Mouse (Mus musculus): ENCODE measurements around the gene Olfr1537. TPM values are rescaled to one million over a fixed set of nuclear protein-coding genes. Genes with fewer than 3 reads are reported as not detected.

Gene Olfr1537
- not detected for polyA plus RNA-seq (2017; shearing (Covaris generic))

DNA sequence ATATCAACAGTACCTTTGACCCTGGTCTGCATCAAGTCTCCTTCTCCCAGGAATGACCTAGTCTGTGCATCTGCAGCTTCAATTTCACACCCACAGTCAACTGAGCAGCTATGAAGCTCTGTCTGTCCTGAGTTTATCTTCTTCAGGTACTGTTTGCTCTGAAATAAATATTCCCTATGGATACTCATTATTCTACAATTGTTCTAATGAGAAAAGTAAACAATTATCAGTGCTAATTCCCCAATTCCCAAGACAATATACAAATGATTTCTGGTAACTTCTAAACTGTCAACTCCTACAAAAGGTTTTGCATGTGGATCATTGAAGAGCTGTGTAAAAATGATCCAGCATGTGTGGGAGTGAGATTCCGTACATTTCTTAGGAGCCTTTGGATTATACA is at the start of gene Olfr1537:
Gene Olfr1537 (minus strand): TSS at position 101 of the 400 bp plus-strand sequence.
- ATAC-seq, result no peak

DNA sequence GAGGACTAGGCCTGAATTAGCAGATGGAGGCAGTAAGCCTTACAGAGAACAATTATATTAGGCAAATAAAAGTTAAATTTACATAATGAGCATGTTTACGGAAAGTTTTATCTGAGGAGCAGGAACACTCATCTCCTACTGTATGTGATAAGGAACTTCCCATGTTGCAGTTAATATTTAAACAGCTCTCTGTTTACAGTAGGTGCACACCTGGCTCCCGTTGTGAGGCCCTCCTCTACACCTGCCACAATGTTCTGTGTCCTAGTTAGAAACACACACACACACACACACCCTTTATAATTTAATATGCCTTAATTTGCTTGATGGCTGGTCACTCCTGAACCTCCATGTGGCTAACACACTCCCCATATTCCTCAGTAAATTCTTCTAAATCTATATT is 37.3 kb upstream of the Olfr1537 start:
- no peak for ATAC-seq

- no peak for ATAC-seq
Observed at GRCm38 (mm10) chr9:39276718-39277117, 26.9 kb upstream of the Olfr1537 start, which contains the start of gene Olfr945. Gene Olfr945, minus strand, starts transcription at chr9:39276818.

DNA sequence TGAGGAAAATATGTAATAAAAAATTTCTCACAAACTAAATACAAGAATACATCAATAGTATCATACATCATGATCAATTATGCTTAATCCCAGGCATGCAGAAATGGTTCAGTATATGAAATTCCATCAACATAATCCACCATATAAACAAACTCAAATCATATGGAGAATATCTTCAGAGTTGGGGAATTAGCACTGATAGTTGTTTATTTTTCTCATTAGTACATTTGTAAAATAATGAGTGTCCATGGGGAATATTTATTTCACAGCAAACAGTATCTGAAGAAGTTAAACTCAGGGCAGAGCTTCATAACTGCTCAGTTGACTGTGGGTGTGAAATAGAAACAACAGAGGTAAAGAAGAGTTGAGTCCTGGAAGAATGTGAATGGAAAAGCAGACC is 48.2 kb downstream of the Olfr1537 start, which contains the start of gene Olfr944:
Gene Olfr944 (plus strand): TSS at position 301 of the 400 bp plus-strand sequence.
- ATAC-seq, result no peak

Other genes with a start within 250 kb of the Olfr1537 start
- gene Olfr146, start 226.6 kb downstream of the Olfr1537 start, polyA plus RNA-seq (2017; shearing (Covaris generic)), result not detected
- gene Olfr937, start 185.0 kb downstream of the Olfr1537 start, polyA plus RNA-seq (2017; shearing (Covaris generic)), result not detected
- gene Olfr938, start 171.1 kb downstream of the Olfr1537 start, polyA plus RNA-seq (2017; shearing (Covaris generic)), result not detected
- gene Olfr27, start 121.9 kb downstream of the Olfr1537 start, polyA plus RNA-seq (2017; shearing (Covaris generic)), result not detected
- not detected for gene Olfr943, start 83.7 kb downstream of the Olfr1537 start, polyA plus RNA-seq (2017; shearing (Covaris generic))
- not detected for gene Olfr944, start 48.1 kb downstream of the Olfr1537 start, polyA plus RNA-seq (2017; shearing (Covaris generic))
- gene Olfr945, start 26.8 kb upstream of the Olfr1537 start, polyA plus RNA-seq (2017; shearing (Covaris generic)), result not detected
- gene Olfr948, start 76.1 kb upstream of the Olfr1537 start, polyA plus RNA-seq (2017; shearing (Covaris generic)), result not detected
- gene Olfr951, start 137.4 kb upstream of the Olfr1537 start, polyA plus RNA-seq (2017; shearing (Covaris generic)), result not detected
- not detected for gene Olfr952, start 177.2 kb upstream of the Olfr1537 start, polyA plus RNA-seq (2017; shearing (Covaris generic))
- under 1 TPM in 1 of 2 experiments, not detected in 1; 0.16 TPM for gene Olfr954, start 206.7 kb upstream of the Olfr1537 start, polyA plus RNA-seq (2017; shearing (Covaris generic))
- gene Olfr955, start 221.9 kb upstream of the Olfr1537 start, polyA plus RNA-seq (2017; shearing (Covaris generic)), result not detected
- not detected for gene Olfr44, start 244.0 kb upstream of the Olfr1537 start, polyA plus RNA-seq (2017; shearing (Covaris generic))